Mouse (Mus musculus) bone marrow macrophage, adult 2 months (primary cell): ENCODE results near the gene Ubxn11.

ENCODE experiments used
- CTCF ChIP-seq: IDR thresholded peaks from 2 replicates; pipeline ENCODE4 v1.5.1; 2012; ENCODE audit warnings: low read depth, mild to moderate bottlenecking, low read length, moderate library complexity
- POLR2A ChIP-seq: IDR thresholded peaks from 2 replicates; pipeline ENCODE4 v1.6.1; 2012; ENCODE audit warnings: mild to moderate bottlenecking, low read depth, low read length, borderline replicate concordance

DNA sequence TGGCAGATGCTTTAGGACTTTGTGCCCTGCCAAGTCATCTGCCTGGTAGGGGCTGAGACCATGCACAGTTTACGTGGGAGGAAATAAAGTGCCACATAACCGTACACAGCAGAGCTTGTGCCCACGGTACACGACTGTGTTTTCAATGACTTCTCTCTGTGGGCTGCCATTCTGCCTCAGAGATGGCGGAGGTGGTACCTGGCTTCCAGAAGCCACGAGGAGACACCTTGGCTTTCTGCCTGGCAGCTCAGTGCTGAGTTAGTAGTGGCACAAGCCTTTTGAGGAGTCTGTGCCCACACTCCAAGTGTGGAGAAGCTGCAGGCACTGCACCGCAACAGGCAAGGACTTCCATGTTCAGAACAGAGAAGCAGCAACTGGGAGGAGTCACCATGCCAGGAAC, 5.4 kb downstream of the Ubxn11 start:
- TF ChIP-seq CTCF (no peak), POLR2A (no peak)
